Mouse (Mus musculus) kidney, postnatal 0 days (tissue): ENCODE data around the gene Eif3i. TPM values are rescaled to one million over a fixed set of nuclear protein-coding genes. Genes with fewer than 3 reads are reported as not detected.
A peak's percentile ranks its signal among the peaks of the same experiment; 100 is the strongest.
"Not testable (repeated sequence)": the region's sequence is repeated elsewhere in the genome, so short reads cannot be mapped to it uniquely, and the experiment has no call there.

Source experiments
- ATAC-seq: fragments of 200-750 bp; cut with Nextera tagmentation; replicated peaks from 2 replicates; pipeline ENCODE4 v1.8.0; 2017; ENCODE audit warnings: low read depth, moderate number of reproducible peaks, moderate TSS enrichment, moderate library complexity; ENCODE audit not compliant: low FRiP score
- DNase-seq: peaks from one replicate; pipeline ENCODE4 v3.0.0-alpha.2; 2016; ENCODE audit warnings: low spot score
- H3K27ac ChIP-seq: fragments of 300-500 bp; sonication (generic); 2 replicates; pipeline ENCODE4 v1.5.1; 2014; ENCODE audit warnings: mild to moderate bottlenecking
- H3K27me3 ChIP-seq: fragments of 300-500 bp; sonication (generic); 2 replicates; pipeline ENCODE4 v1.6.1; 2014; ENCODE audit warnings: low read length, mixed read lengths; ENCODE audit not compliant: insufficient read depth
- H3K36me3 ChIP-seq: fragments of 300-500 bp; sonication (generic); 2 replicates; pipeline ENCODE4 v1.6.1; 2014; ENCODE audit warnings: low read length, mixed read lengths; ENCODE audit not compliant: insufficient read depth
- H3K4me1 ChIP-seq: fragments of 300-500 bp; sonication (generic); replicated peaks from 2 replicates; pipeline ENCODE4 v1.6.1; 2014; ENCODE audit warnings: antibody characterized with exemption, low read length, mixed read lengths; ENCODE audit not compliant: insufficient read depth
- H3K4me2 ChIP-seq: fragments of 300-500 bp; sonication (generic); 2 replicates; pipeline ENCODE4 v1.6.1; 2014; ENCODE audit warnings: mild to moderate bottlenecking, low read length, moderate library complexity, mixed read lengths
- H3K4me3 ChIP-seq: fragments of 300-500 bp; sonication (generic); replicated peaks from 2 replicates; pipeline ENCODE4 v1.5.1; 2014; ENCODE audit warnings: low read depth, low read length
- H3K9ac ChIP-seq: fragments of 300-500 bp; sonication (generic); 2 replicates; pipeline ENCODE4 v1.6.1; 2014; ENCODE audit warnings: low read depth, low read length
- H3K9me3 ChIP-seq: fragments of 300-500 bp; sonication (generic); replicated peaks from 2 replicates; pipeline ENCODE4 v1.6.1; 2016; ENCODE audit warnings: low read length, inconsistent platforms, mixed read lengths
- CTCF ChIP-seq: IDR thresholded peaks from 2 replicates; pipeline ENCODE4 v1.5.1; 2016; ENCODE audit warnings: antibody characterized with exemption, low read depth, mild to moderate bottlenecking, moderate library complexity
- WGBS: fragments of 180-500 bp; shearing (Covaris S2); extraction: QIAGEN DNeasy Blood & Tissue Kit; methylation state at CpG from one replicate; pipeline ENCODE4 v1.1.7; 2014; 5-methylcytosine and 5-hydroxymethylcytosine counted together
- polyA plus RNA-seq: library from polyadenylated mRNA; unstranded; fragments of >200 nt; fragmentation: Nextera tagmentation; extraction: Ambion mirVana; gene quantifications from 2 replicates; pipeline ENCODE4 v1.2.1, GENCODE M21; 2015

Gene Eif3i
- polyA plus RNA-seq, 1 experiment from 2014 or later: 298 TPM

DNA sequence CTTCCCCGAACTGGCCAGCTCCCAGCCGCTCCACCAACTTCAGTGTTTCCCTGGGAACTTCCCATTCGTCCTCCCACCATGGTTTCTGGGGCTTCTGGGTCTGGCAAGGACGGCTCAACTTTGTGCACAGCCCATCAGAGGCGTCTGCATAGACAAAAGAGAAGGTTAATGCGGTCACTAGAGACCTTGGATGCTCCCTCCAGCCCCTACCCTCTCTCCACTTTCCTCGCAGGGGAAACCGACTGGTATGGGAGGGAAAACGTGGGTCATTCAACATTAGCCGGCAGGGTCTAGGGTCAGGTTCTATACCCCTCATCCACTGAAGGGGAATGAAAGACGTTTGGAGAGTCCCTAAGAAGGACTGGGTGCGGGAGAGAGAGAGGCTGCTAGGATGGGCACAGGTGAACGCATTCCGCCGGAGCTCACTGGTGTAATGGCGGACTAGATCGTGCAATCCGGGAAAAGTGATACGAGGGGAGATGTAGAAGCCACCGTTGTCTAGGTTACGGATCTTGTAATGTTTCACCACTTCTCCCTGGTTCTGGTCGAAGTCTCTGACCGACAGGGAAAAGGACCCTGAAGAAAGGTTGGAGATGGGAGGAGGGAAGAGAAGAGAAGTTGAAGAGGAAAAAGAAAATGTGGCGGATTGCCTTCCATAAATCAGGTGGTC lies 44.5 kb downstream of the Eif3i start:
- TF ChIP-seq CTCF: no peak
- DNase-seq (no peak), ATAC-seq (peak; percentile 58)
- under 1% methylated on average over 24 of the region's 24 CpGs for WGBS
- H3K9me3 ChIP-seq: no peaks in the 10 kb centered on the region
- no peaks in the 10 kb centered on the region for H3K27me3 ChIP-seq
- peak overlapping the region; percentile 63 for H3K27ac ChIP-seq
- 0 out of 2 replicates have a peak, but pooled peaks cover 3% of the 10 kb centered on the region for H3K4me1 ChIP-seq
- H3K36me3 ChIP-seq: no peaks in the 10 kb centered on the region
- H3K9ac ChIP-seq: peak overlapping the region; percentile 58
- H3K4me2 ChIP-seq: peak overlapping the region; percentile 92
- peak overlapping the region; percentile 47 for H3K4me3 ChIP-seq

- Histone ChIP-seq H3K9me3 (no peaks in the 10 kb centered on the region), H3K36me3 (no peaks in the 10 kb centered on the region), H3K4me2 (peak overlapping the region; percentile 92), H3K4me3 (peak overlapping the region; percentile 47), H3K27me3 (no peaks in the 10 kb centered on the region), H3K4me1 (0 out of 2 replicates have a peak, but pooled peaks cover 3% of the 10 kb centered on the region), H3K9ac (peak overlapping the region; percentile 58), H3K27ac (peak overlapping the region; percentile 63)
- peak; percentile 82 for DNase-seq
- TF ChIP-seq CTCF: peak; percentile 83
- peak; percentile 57 for ATAC-seq
- 2% methylated on average over 16 of the region's 16 CpGs for WGBS
These were observed 45.0 kb downstream of the Eif3i start for GRCm38 (mm10) chr4:129555421-129555861.

GRCm38 (mm10) chr4:129554512-129554911 lies 45.9 kb downstream of the Eif3i start:
- H3K4me1 ChIP-seq, H3K27me3 ChIP-seq, ATAC-seq, H3K9ac ChIP-seq, H3K9me3 ChIP-seq, H3K36me3 ChIP-seq, H3K4me3 ChIP-seq, H3K27ac ChIP-seq, H3K4me2 ChIP-seq, DNase-seq: not testable (repeated sequence)
- WGBS: 83% methylated on average over 6 of the region's 6 CpGs

GRCm38 (mm10) chr4:129550295-129550694 lies 50.2 kb downstream of the Eif3i start:
- Histone ChIP-seq H3K4me2 (no peak overlapping the region), H3K4me1 (no peaks in the 10 kb centered on the region), H3K27me3 (no peaks in the 10 kb centered on the region), H3K4me3 (no peak overlapping the region), H3K27ac (no peak overlapping the region), H3K36me3 (no peaks in the 10 kb centered on the region), H3K9me3 (no peaks in the 10 kb centered on the region), H3K9ac (no peak overlapping the region)
- no peak for DNase-seq
- 52% methylated on average over 1 of the region's 1 CpGs for WGBS
- TF ChIP-seq CTCF: no peak
- no peak for ATAC-seq

DNA sequence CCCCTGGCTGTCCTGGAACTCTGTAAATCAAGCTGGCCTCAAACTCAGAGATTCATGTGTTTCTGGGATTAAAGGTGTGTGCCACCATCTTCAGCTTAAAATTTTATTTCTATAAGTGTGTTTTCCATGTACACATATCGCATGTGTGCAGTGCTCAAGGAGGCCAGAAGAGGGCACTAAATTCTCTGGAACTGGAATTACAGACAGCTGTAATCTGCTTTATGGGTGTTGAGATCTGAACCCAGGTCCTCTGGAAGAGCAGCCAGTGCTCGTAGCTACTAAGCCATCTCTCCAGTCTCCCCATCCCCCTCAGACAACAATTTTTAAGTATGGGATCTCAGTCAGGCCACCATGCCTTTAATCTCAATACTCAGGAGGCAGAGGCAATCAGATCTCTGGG lies 51.1 kb downstream of the Eif3i start:
- Histone ChIP-seq H3K4me2 (no peak overlapping the region), H3K27ac (no peak overlapping the region), H3K9me3 (no peaks in the 10 kb centered on the region), H3K36me3 (no peaks in the 10 kb centered on the region), H3K4me3 (no peak overlapping the region), H3K27me3 (no peaks in the 10 kb centered on the region), H3K4me1 (no peaks in the 10 kb centered on the region), H3K9ac (no peak overlapping the region)
- DNase-seq (no peak), ATAC-seq (no peak)
- TF ChIP-seq CTCF: peak; percentile 62
- 92% methylated on average over 2 of the region's 2 CpGs for WGBS

GRCm38 (mm10) chr4:129547631-129548030 lies 52.8 kb downstream of the Eif3i start:
- WGBS: 82% methylated on average over 4 of the region's 4 CpGs
- H3K4me3 ChIP-seq, H3K9ac ChIP-seq, H3K36me3 ChIP-seq, H3K4me2 ChIP-seq, H3K9me3 ChIP-seq, H3K4me1 ChIP-seq, H3K27me3 ChIP-seq, DNase-seq, ATAC-seq, H3K27ac ChIP-seq: not testable (repeated sequence)

GRCm38 (mm10) chr4:129544106-129544505 lies 56.3 kb downstream of the Eif3i start:
- H3K9ac ChIP-seq: no peak overlapping the region
- WGBS: 84% methylated on average over 4 of the region's 4 CpGs
- peaks cover 11% of the 10 kb centered on the region; the same call in 1 of the 2 replicates for H3K4me1 ChIP-seq
- TF ChIP-seq CTCF: no peak
- no peak overlapping the region for H3K4me3 ChIP-seq
- no peak overlapping the region for H3K4me2 ChIP-seq
- DNase-seq (no peak), ATAC-seq (no peak)
- H3K36me3 ChIP-seq: no peaks in the 10 kb centered on the region
- no peak overlapping the region for H3K27ac ChIP-seq
- H3K9me3 ChIP-seq: no peaks in the 10 kb centered on the region
- no peaks in the 10 kb centered on the region for H3K27me3 ChIP-seq
